Mouse (Mus musculus): ENCODE data around the gene Trip10. TPM values are rescaled to one million over a fixed set of nuclear protein-coding genes. Genes with fewer than 3 reads are reported as not detected.
"Not testable (repeated sequence)": the region's sequence is repeated elsewhere in the genome, so short reads cannot be mapped to it uniquely, and the experiment has no call there.

Gene Trip10
- polyA plus RNA-seq, 1 experiment: 20.4 TPM

DNA sequence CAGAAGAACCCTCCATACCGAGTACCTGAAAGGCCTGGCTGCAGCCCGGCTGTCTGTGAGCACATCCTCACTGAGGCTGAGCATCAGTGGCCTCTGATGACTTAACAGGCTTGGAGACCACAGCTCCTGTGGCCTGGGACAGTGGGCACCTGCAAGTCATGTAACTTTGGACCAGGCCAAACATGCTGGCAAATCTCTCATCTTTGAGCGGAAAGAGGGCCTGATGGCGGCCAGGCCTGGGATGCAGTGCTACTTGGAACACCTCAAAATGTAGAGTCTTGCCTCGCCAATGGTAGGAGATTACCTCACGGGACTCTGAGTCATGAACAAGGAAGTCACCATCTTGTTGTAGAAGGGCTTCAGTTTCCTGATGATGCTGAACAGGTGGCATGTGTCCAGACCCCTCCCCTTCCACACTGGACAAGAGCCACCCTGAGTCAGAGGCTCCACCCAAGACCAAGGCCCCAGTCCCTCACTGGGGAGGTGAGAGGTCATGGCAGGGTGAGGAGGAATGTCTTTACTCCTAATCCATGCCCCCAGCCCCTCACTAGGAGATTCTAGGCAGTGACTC, 18.4 kb downstream of the Trip10 start:
- Histone ChIP-seq H3K4me3 (ENCODE audit: insufficient read depth, low read depth, low read length) (no peak overlapping the region), H3K27ac (replicated peaks; ENCODE audit: low read depth, low read length) (0 out of 2 replicates have a peak overlapping the region, but pooled peaks have one; percentile 38), H3K4me1 (ENCODE audit: control insufficient read depth, insufficient read depth, insufficient read length, low read length) (peaks cover 12% of the 10 kb centered on the region)

DNA sequence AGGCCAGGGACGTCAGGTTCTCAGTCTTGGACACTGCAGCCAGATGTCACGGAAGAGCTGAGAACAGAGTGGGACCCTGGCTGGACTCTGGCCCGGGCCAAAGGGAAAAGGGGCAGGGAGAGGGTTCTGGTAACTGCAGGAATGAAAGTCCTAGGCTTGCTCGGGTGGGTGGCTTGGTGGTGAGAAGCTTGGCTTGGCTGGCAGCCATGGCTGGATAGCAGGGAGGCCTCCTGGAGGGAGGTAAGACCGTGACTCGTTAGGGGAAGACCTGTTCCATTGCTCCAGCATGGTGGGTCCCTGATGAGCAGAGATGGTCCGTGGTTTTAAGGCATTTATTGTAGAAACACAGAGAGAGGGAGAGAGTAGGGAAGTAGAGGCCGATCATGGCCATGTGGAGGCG, 22.0 kb downstream of the Trip10 start:
- no peak overlapping the region for H3K27ac ChIP-seq (replicated peaks; ENCODE audit: low read depth, low read length)
- H3K4me1 ChIP-seq (ENCODE audit: control insufficient read depth, insufficient read depth, insufficient read length, low read length): peaks cover 5% of the 10 kb centered on the region
- no peak overlapping the region for H3K4me3 ChIP-seq (ENCODE audit: insufficient read depth, low read depth, low read length)

DNA sequence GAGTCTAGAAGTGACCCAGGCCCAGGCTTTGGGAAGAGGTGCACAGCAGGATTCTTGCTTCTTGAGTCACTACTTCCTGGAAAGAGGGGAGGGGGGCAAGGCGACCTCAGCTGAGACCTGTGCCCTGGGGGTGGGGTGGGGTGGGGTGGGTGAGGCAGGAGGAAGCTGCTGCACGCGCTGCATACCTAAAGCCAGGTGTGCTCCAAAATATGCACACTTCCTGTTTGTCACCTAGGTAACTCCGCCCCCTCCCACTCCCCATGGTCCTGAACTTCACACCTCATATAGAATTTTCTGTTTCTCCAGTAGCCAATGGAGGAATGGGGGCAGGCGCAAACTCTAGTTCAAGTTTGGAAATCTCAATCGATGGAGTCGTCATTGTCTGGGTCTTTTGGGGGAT, 24.6 kb downstream of the Trip10 start:
- no peak overlapping the region for H3K27ac ChIP-seq (replicated peaks; ENCODE audit: low read depth, low read length)
- H3K4me3 ChIP-seq (ENCODE audit: insufficient read depth, low read depth, low read length): no peak overlapping the region
- H3K4me1 ChIP-seq (ENCODE audit: control insufficient read depth, insufficient read depth, insufficient read length, low read length): 0 out of 2 replicates have a peak, but pooled peaks cover 3% of the 10 kb centered on the region

DNA sequence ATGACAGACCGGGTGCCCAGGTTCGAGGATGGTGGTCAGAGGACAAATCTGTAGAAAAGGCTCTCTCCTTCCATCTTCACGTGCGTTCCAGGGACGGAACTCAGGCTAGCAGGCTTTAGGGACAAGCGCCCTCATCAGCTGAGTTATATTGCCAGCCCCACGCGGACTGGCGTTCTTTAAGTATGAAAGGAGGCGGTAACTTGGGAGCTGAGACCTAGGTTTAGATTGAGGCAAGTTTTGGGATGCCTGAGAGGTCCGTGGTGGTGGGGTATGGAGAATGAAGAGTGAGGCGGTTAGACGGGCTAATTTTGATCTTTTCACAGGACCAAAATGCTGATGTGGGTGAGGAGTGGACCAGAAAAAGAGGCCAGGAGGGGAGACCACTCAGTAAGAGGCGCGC, 25.4 kb downstream of the Trip10 start:
- H3K4me1 ChIP-seq (ENCODE audit: control insufficient read depth, insufficient read depth, insufficient read length, low read length): 0 out of 2 replicates have a peak, but pooled peaks cover 3% of the 10 kb centered on the region
- H3K27ac ChIP-seq (replicated peaks; ENCODE audit: low read depth, low read length): peak overlapping the region; percentile 99
- peak overlapping the region; percentile 89 for H3K4me3 ChIP-seq (ENCODE audit: insufficient read depth, low read depth, low read length)

DNA sequence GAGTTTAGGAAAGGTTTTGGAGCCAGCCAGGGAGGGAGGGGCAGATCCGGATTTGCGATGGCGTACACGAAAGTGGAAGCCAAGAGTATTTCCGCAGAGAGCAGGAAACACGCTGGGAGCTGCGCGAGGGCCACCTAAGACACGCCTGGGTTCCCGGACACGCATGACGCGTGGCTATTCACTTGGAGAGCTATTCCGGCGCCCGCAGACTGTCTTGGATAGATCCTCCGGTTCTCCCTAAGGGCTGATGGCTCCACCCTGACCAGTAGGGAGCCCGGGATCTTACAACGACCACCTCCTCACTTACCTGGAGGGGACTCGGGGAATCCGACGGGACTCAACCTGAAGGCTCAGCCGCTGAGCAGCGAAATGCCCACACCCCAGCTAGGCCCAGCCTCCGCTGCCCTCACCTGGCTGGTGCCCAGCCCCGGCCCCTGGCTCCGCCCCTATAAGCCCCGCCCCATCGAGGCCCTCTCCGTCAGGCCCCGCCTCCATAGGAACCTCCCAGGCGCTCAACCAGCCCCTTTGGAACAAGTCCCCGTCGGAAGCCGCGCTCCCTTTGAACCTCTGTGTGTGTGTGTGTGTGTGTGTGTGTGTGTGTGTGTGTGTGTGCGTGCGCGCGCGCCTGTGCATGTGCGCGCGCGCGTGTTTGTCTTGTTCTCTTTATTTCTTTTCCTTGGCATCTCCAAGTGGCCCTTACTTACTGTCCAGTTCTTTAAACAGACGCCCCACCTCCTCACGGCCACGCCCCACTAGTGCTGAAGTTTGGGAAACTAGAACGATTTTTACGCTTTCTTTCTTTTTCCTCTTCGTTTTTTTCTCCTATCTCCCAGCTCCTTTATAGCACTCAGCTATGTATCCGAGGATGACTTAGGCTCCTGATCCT, 26.1 kb downstream of the Trip10 start:
- H3K4me3 ChIP-seq (ENCODE audit: insufficient read depth, low read depth, low read length): peak overlapping the region; percentile 89
- 0 out of 2 replicates have a peak, but pooled peaks cover 3% of the 10 kb centered on the region for H3K4me1 ChIP-seq (ENCODE audit: control insufficient read depth, insufficient read depth, insufficient read length, low read length)
- peak overlapping the region; percentile 99 for H3K27ac ChIP-seq (replicated peaks; ENCODE audit: low read depth, low read length)

DNA sequence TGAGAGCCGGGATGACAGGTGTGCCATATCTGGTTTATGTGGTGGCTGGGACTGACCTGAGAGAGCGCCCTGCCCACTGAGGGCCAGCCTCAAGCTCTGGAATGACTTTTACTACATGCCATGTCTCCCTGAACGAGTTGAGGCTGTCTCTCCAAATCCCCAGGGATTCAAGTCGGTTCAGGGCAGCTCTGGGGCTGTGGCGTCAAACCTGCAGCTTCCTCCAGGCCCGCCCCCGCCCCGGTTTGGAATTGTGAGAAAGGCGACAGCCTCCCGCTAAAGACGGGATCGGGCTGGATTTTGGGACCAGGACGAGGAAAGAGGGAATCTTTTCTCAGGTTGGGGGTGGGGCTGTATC, 26.7 kb downstream of the Trip10 start:
- Histone ChIP-seq H3K4me3 (ENCODE audit: insufficient read depth, low read depth, low read length) (peak overlapping the region; percentile 89), H3K4me1 (ENCODE audit: control insufficient read depth, insufficient read depth, insufficient read length, low read length) (0 out of 2 replicates have a peak, but pooled peaks cover 3% of the 10 kb centered on the region), H3K27ac (replicated peaks; ENCODE audit: low read depth, low read length) (peak overlapping the region; percentile 92)

DNA sequence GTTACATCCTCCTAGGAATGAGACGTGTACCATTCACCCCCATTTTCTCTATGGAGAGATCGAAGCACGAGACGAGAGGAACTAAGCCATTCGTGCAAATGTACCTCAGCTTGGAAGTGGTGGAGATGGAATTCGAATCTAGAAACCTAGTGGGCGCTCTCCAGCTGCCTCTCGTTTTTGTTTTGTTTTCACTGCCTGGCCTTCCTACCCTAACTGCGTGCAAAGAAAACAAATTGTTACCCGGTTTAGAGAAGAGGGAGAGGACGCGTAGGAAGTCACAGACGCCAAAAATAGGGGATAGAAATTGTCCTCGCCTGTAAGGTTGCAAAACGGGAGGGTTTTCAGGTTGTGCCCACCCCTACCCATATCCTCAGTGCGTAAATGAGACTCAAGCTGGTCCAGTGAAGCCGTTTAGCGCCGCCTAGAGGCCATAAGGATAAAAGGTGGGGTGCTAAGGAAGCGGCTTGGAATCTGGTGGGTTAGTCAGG, 27.4 kb downstream of the Trip10 start:
- peak overlapping the region; percentile 92 for H3K27ac ChIP-seq (replicated peaks; ENCODE audit: low read depth, low read length)
- peak overlapping the region; percentile 89 for H3K4me3 ChIP-seq (ENCODE audit: insufficient read depth, low read depth, low read length)
- H3K4me1 ChIP-seq (ENCODE audit: control insufficient read depth, insufficient read depth, insufficient read length, low read length): 0 out of 2 replicates have a peak, but pooled peaks cover 3% of the 10 kb centered on the region

DNA sequence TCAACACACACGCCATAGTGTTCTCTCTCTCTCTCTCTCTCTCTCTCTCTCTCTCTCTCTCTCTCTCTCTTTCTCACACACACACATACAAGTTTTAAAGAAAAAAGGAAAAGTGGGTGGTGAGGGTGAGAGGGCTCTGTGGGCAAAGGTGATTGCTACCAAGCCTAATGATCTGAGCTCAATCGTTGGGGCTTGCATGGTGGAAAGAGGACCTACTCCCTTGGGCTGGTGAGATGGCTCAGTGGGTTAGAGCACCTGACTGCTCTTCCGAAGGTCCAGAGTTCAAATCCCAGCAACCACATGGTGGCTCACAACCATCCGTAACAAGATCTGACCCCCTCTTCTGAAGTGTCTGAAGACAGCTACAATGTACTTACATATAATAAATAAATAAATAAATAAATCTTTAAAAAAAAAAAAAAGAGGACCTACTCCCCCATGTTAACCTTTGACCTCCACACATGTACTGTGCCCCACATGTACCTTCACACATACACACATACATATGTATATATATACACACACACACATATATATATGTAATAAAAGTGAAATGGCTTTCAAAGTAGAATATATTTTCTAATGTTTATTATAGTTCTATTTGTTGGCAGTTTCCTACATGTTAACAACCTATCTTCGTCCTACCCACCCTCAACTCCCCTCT, 28.5 kb downstream of the Trip10 start:
- not testable (repeated sequence) for H3K4me3 ChIP-seq (ENCODE audit: insufficient read depth, low read depth, low read length); H3K4me1 ChIP-seq (ENCODE audit: control insufficient read depth, insufficient read depth, insufficient read length, low read length)
- H3K27ac ChIP-seq (replicated peaks; ENCODE audit: low read depth, low read length): peak overlapping the region; percentile 58; the same call in 1 of the 2 replicates

DNA sequence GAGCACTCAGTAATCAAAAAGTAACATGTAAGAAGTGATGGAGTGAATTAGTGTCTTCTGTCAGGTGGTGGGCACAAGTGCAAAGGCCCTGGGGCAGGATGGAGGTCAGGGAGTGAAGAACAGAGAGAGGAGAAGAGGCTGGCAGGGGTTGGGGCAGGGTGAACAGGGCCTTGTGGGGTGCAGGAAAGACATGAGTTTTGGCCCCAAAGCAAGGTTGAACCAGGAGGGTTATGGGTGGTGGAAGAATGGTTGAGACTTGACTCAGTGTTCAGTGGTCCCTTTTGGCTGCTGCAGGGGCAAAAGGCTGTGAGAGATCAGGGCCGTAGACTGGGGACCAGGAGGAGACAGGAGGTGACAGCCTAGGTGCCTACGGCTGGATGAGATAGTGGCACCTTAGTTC, 29.3 kb downstream of the Trip10 start:
- Histone ChIP-seq H3K27ac (replicated peaks; ENCODE audit: low read depth, low read length) (no peak overlapping the region), H3K4me3 (ENCODE audit: insufficient read depth, low read depth, low read length) (no peak overlapping the region), H3K4me1 (ENCODE audit: control insufficient read depth, insufficient read depth, insufficient read length, low read length) (0 out of 2 replicates have a peak, but pooled peaks cover 3% of the 10 kb centered on the region)

DNA sequence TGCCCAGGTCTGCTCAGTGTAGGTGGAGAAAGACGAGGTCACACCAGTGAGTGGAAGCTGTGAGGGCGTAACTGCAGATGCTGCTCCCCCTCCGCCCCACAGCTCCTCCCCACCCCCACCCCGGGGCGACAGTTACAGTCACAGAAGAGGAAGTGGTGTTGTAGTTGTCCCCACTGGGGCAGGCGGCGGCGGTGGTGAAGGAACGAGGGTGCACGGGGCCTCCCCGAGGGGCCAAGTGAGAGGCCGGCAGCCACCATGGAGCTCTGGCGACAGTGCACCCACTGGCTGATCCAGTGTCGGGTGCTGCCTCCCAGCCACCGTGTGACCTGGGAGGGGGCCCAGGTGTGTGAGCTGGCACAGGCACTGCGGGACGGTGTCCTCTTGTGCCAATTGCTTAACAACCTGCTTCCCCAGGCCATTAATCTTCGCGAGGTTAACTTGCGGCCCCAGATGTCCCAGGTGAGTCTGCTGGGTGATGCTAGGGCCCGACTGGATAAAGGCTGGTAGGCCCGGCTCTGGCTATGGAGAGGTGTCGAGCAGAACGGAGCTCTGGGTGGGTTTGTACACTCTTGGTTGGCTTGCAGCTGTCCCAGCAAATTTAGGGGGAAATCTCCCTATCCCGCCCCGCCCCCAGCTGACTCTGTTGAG, 29.8 kb downstream of the Trip10 start, which contains the start of gene Vav1:
Vav1 (plus strand) TSS at position 158 of the 648 bp plus-strand sequence.
- H3K4me1 ChIP-seq (ENCODE audit: control insufficient read depth, insufficient read depth, insufficient read length, low read length): 0 out of 2 replicates have a peak, but pooled peaks cover 3% of the 10 kb centered on the region
- H3K4me3 ChIP-seq (ENCODE audit: insufficient read depth, low read depth, low read length): peak within 1 kb of the TSS; percentile 53
- H3K27ac ChIP-seq (replicated peaks; ENCODE audit: low read depth, low read length): peak within 1 kb of the TSS; percentile 46

DNA sequence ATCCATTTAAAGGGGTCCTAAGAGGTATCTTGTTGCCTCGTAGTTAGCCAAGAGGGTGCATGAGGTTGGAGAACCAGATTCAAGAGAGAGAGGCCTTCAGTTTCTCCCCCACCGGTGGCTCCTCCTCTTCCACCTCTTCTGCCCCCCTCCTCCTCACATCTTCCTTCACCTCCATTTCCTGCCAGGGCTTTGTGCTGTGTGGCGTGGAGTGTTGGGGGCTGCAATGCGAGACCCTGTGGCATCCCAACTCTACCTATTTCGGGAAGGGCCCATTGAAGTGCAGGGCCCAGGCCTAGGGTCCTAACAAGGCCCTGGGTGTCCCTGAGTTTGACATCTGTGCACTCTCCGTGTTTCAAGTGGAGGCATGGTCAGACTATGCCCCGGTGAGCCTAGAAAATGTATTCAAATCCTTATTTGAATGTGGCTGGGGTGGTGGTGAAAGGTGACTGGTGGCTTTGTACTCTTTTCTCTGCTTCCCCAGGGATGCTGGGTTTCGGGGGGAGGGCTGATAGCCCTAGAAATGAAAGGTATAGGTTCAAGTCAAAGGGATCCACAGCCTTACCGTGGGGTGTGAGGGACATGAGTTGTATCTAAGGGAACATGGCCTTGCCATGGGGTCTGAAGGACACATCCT, 30.5 kb downstream of the Trip10 start:
- peak overlapping the region; percentile 53 for H3K4me3 ChIP-seq (ENCODE audit: insufficient read depth, low read depth, low read length)
- peaks cover 6% of the 10 kb centered on the region; the same call in 1 of the 2 replicates for H3K4me1 ChIP-seq (ENCODE audit: control insufficient read depth, insufficient read depth, insufficient read length, low read length)
- H3K27ac ChIP-seq (replicated peaks; ENCODE audit: low read depth, low read length): peak overlapping the region; percentile 8

DNA sequence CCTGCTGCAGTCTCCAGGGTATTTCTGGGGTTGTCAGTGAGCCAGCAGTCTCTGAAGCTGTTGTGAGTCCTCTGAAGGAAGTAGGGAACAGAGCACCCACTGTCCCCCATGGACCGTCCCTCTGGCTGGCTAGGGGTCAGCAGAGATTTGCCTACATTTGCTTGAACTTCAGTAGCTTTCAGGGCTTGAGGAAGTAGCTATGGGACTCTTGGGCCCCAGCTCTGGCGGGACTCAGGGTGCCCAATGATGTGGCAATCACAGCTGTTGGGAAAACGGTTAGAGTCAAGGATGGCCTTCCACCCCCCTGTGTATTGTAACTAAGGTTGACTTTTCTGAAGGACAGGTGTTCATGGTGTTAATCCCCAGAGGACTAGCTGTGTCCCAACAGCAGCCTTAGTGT, 31.2 kb downstream of the Trip10 start:
- H3K4me1 ChIP-seq (ENCODE audit: control insufficient read depth, insufficient read depth, insufficient read length, low read length): peaks cover 10% of the 10 kb centered on the region
- no peak overlapping the region; the same call in 1 of the 2 replicates for H3K27ac ChIP-seq (replicated peaks; ENCODE audit: low read depth, low read length)
- peak overlapping the region; percentile 53; the same call in 1 of the 2 replicates for H3K4me3 ChIP-seq (ENCODE audit: insufficient read depth, low read depth, low read length)

DNA sequence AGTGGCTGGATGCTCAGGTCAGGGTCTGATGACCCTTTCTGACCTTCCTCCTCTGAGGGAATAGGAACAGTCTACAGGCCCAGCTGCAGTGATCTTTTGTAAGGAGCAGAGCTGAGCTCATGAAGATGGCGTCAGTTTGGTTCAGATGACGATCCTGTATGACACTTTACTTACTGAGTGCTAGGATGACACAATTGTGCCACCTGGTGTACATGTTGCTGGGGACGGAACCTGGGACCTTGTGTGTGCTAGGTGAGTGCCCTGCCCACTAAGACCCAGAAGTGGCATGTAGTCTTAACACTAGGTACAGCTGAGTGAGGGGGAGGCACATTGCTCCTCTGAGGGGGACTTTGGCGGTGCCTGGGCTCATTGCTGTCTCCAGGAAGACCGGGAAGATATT, 34.7 kb downstream of the Trip10 start:
- Histone ChIP-seq H3K4me1 (ENCODE audit: control insufficient read depth, insufficient read depth, insufficient read length, low read length) (peaks cover 13% of the 10 kb centered on the region), H3K27ac (replicated peaks; ENCODE audit: low read depth, low read length) (0 out of 2 replicates have a peak overlapping the region, but pooled peaks have one; percentile 96), H3K4me3 (ENCODE audit: insufficient read depth, low read depth, low read length) (no peak overlapping the region)

DNA sequence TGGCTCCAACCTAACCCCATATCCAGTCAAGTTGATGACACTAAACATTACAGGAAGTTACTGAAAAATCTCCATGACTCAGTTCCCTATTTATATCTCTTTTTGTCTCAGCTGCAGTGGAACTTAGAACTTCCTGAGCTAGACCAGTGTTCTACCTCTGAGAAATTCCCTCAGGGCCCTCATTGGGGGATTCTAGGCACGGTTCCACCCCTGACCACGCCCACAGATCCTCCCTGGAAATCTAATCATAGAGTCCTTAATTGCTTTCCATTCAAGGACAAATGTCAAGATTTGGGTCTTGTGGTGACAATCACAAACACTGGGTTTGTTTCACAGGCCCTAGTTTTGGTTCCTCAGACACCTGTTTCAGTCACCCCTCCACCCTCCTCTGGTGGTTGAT, 35.8 kb downstream of the Trip10 start:
- H3K4me3 ChIP-seq (ENCODE audit: insufficient read depth, low read depth, low read length): no peak overlapping the region
- H3K27ac ChIP-seq (replicated peaks; ENCODE audit: low read depth, low read length): peak overlapping the region; percentile 96
- H3K4me1 ChIP-seq (ENCODE audit: control insufficient read depth, insufficient read depth, insufficient read length, low read length): peaks cover 13% of the 10 kb centered on the region

All from brown adipose tissue, adult 24 weeks (tissue).